Mouse (Mus musculus): ENCODE data around the gene Fdxr. TPM values are rescaled to one million over a fixed set of nuclear protein-coding genes. Genes with fewer than 3 reads are reported as not detected.

The Fdxr gene
- total and polyA plus RNA-seq, 3 experiments, result 10.4 to 32.2 (median 10.7) TPM

- Histone ChIP-seq H3K36me3 (replicated peaks) (peaks cover 92% of the 10 kb centered on the region), H3K4me3 (ENCODE audit: low read depth, low read length) (no peak overlapping the region), H3K27me3 (ENCODE audit: insufficient read depth, low read length) (no peaks in the 10 kb centered on the region), H3K9me3 (replicated peaks) (no peaks in the 10 kb centered on the region), H3K4me1 (ENCODE audit: insufficient read depth, low read depth, low read length) (peaks cover 17% of the 10 kb centered on the region)
- ATAC-seq (ENCODE audit: extremely low read depth, insufficient number of reproducible peaks, low FRiP score, poor library complexity, severe bottlenecking) (no peak), DNase-seq (ENCODE audit: low spot score) (no peak)
- TF ChIP-seq TAL1 (conservative IDR thresholded peaks at IDR 0.05; ENCODE audit: low read depth, low read length) (no peak), GATA2 (IDR thresholded peaks at IDR 0.05; ENCODE audit: borderline replicate concordance, low read depth, low read length) (no peak), CTCF (IDR thresholded peaks at IDR 0.05; ENCODE audit: low read depth, low read length) (no peak)
Measured at GRCm38 (mm10) chr11:115242746-115243145, 34.1 kb downstream of the Fdxr start.

- no peaks in the 10 kb centered on the region for H3K9me3 ChIP-seq (replicated peaks)
- H3K27me3 ChIP-seq (ENCODE audit: insufficient read depth, low read length), result no peaks in the 10 kb centered on the region
- peaks cover 6% of the 10 kb centered on the region for H3K4me1 ChIP-seq (ENCODE audit: insufficient read depth, low read depth, low read length)
- peaks cover 100% of the 10 kb centered on the region for H3K36me3 ChIP-seq (replicated peaks)
- no peak for ATAC-seq (ENCODE audit: extremely low read depth, insufficient number of reproducible peaks, low FRiP score, poor library complexity, severe bottlenecking)
- DNase-seq (ENCODE audit: low spot score), result no peak
- TF ChIP-seq GATA1 (IDR thresholded peaks at IDR 0.05; ENCODE audit: borderline replicate concordance, low read length) (no peak), POLR2AphosphoS5 (IDR thresholded peaks at IDR 0.05; ENCODE audit: insufficient replicate concordance, low read depth, low read length) (no peak), GATA2 (IDR thresholded peaks at IDR 0.05; ENCODE audit: borderline replicate concordance, low read depth, low read length) (no peak), TAL1 (conservative IDR thresholded peaks at IDR 0.05; ENCODE audit: low read depth, low read length) (no peak), CTCF (IDR thresholded peaks at IDR 0.05; ENCODE audit: low read depth, low read length) (no peak)
- H3K4me3 ChIP-seq (ENCODE audit: low read depth, low read length), result no peak overlapping the region
Measured at GRCm38 (mm10) chr11:115241402-115241801, 35.4 kb downstream of the Fdxr start.

GRCm38 (mm10) chr11:115236570-115236969 is 40.3 kb downstream of the Fdxr start:
- Histone ChIP-seq H3K27me3 (ENCODE audit: insufficient read depth, low read length) (no peaks in the 10 kb centered on the region), H3K4me1 (ENCODE audit: insufficient read depth, low read depth, low read length) (peaks cover 3% of the 10 kb centered on the region; the same call in 1 of the 2 replicates), H3K36me3 (replicated peaks) (peaks cover 98% of the 10 kb centered on the region), H3K9me3 (replicated peaks) (no peaks in the 10 kb centered on the region), H3K4me3 (ENCODE audit: low read depth, low read length) (no peak overlapping the region)
- ATAC-seq (ENCODE audit: extremely low read depth, insufficient number of reproducible peaks, low FRiP score, poor library complexity, severe bottlenecking) (no peak), DNase-seq (ENCODE audit: low spot score) (no peak)
- TF ChIP-seq GATA2 (IDR thresholded peaks at IDR 0.05; ENCODE audit: borderline replicate concordance, low read depth, low read length) (no peak), TAL1 (conservative IDR thresholded peaks at IDR 0.05; ENCODE audit: low read depth, low read length) (no peak), GATA1 (IDR thresholded peaks at IDR 0.05; ENCODE audit: borderline replicate concordance, low read length) (no peak), CTCF (IDR thresholded peaks at IDR 0.05; ENCODE audit: low read depth, low read length) (no peak), POLR2AphosphoS5 (IDR thresholded peaks at IDR 0.05; ENCODE audit: insufficient replicate concordance, low read depth, low read length) (no peak)

GRCm38 (mm10) chr11:115234320-115235044 is 42.4 kb downstream of the Fdxr start:
- Histone ChIP-seq H3K36me3 (replicated peaks) (peaks cover 96% of the 10 kb centered on the region), H3K9me3 (replicated peaks) (no peaks in the 10 kb centered on the region), H3K4me3 (ENCODE audit: low read depth, low read length) (no peak overlapping the region), H3K4me1 (ENCODE audit: insufficient read depth, low read depth, low read length) (peaks cover 3% of the 10 kb centered on the region; the same call in 1 of the 2 replicates), H3K27me3 (ENCODE audit: insufficient read depth, low read length) (no peaks in the 10 kb centered on the region)
- ATAC-seq (ENCODE audit: extremely low read depth, insufficient number of reproducible peaks, low FRiP score, poor library complexity, severe bottlenecking), result no peak
- no peak for DNase-seq (ENCODE audit: low spot score)
- TF ChIP-seq GATA1 (IDR thresholded peaks at IDR 0.05; ENCODE audit: borderline replicate concordance, low read length), result no peak
- TF ChIP-seq CTCF (IDR thresholded peaks at IDR 0.05; ENCODE audit: low read depth, low read length), result no peak
- no peak for TF ChIP-seq POLR2AphosphoS5 (IDR thresholded peaks at IDR 0.05; ENCODE audit: insufficient replicate concordance, low read depth, low read length)
- no peak for TF ChIP-seq GATA2 (IDR thresholded peaks at IDR 0.05; ENCODE audit: borderline replicate concordance, low read depth, low read length)
- TF ChIP-seq TAL1 (conservative IDR thresholded peaks at IDR 0.05; ENCODE audit: low read depth, low read length), result no peak

GRCm38 (mm10) chr11:115233526-115234290 is 43.1 kb downstream of the Fdxr start:
- H3K4me1 ChIP-seq (ENCODE audit: insufficient read depth, low read depth, low read length), result peaks cover 3% of the 10 kb centered on the region; the same call in 1 of the 2 replicates
- ATAC-seq (ENCODE audit: extremely low read depth, insufficient number of reproducible peaks, low FRiP score, poor library complexity, severe bottlenecking) (no peak), DNase-seq (ENCODE audit: low spot score) (no peak)
- TF ChIP-seq CTCF (IDR thresholded peaks at IDR 0.05; ENCODE audit: low read depth, low read length), result no peak
- TF ChIP-seq POLR2AphosphoS5 (IDR thresholded peaks at IDR 0.05; ENCODE audit: insufficient replicate concordance, low read depth, low read length), result no peak
- no peak for TF ChIP-seq GATA1 (IDR thresholded peaks at IDR 0.05; ENCODE audit: borderline replicate concordance, low read length)
- TF ChIP-seq GATA2 (IDR thresholded peaks at IDR 0.05; ENCODE audit: borderline replicate concordance, low read depth, low read length), result no peak
- TF ChIP-seq TAL1 (conservative IDR thresholded peaks at IDR 0.05; ENCODE audit: low read depth, low read length), result no peak
- no peaks in the 10 kb centered on the region for H3K9me3 ChIP-seq (replicated peaks)
- H3K36me3 ChIP-seq (replicated peaks), result peaks cover 96% of the 10 kb centered on the region
- H3K4me3 ChIP-seq (ENCODE audit: low read depth, low read length), result no peak overlapping the region
- H3K27me3 ChIP-seq (ENCODE audit: insufficient read depth, low read length), result no peaks in the 10 kb centered on the region

GRCm38 (mm10) chr11:115232889-115233288 is 44.0 kb downstream of the Fdxr start:
- H3K4me1 ChIP-seq (ENCODE audit: insufficient read depth, low read depth, low read length), result peaks cover 3% of the 10 kb centered on the region; the same call in 1 of the 2 replicates
- H3K36me3 ChIP-seq (replicated peaks), result peaks cover 96% of the 10 kb centered on the region
- H3K27me3 ChIP-seq (ENCODE audit: insufficient read depth, low read length), result no peaks in the 10 kb centered on the region
- no peaks in the 10 kb centered on the region for H3K9me3 ChIP-seq (replicated peaks)
- H3K4me3 ChIP-seq (ENCODE audit: low read depth, low read length), result no peak overlapping the region
- TF ChIP-seq GATA2 (IDR thresholded peaks at IDR 0.05; ENCODE audit: borderline replicate concordance, low read depth, low read length) (no peak), GATA1 (IDR thresholded peaks at IDR 0.05; ENCODE audit: borderline replicate concordance, low read length) (no peak), TAL1 (conservative IDR thresholded peaks at IDR 0.05; ENCODE audit: low read depth, low read length) (no peak), CTCF (IDR thresholded peaks at IDR 0.05; ENCODE audit: low read depth, low read length) (no peak), POLR2AphosphoS5 (IDR thresholded peaks at IDR 0.05; ENCODE audit: insufficient replicate concordance, low read depth, low read length) (no peak)
- DNase-seq (ENCODE audit: low spot score) (no peak), ATAC-seq (ENCODE audit: extremely low read depth, insufficient number of reproducible peaks, low FRiP score, poor library complexity, severe bottlenecking) (no peak)
